Mouse (Mus musculus): ENCODE data around the gene Tchp.

The Tchp gene

DNA sequence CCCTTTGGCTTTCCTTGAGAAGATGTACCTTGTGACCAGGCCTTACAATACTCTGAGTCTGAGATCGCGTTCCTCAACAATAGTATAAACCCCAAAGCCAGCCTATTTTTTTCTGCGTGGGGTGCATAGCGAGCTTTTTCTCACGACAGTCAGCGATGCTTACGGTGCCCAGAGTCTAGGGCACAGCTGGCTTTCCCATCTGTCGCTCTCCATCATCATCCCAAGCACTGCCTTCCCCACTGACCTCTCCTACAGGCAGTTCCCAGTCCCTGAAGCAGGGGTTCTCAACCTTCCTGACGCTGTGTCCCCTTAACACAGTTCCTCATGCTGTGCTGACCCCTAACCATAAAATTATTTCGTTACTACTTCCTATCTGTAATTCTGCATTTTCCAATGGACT is 35.0 kb downstream of the Tchp start:
- no peak for DNase-seq

DNA sequence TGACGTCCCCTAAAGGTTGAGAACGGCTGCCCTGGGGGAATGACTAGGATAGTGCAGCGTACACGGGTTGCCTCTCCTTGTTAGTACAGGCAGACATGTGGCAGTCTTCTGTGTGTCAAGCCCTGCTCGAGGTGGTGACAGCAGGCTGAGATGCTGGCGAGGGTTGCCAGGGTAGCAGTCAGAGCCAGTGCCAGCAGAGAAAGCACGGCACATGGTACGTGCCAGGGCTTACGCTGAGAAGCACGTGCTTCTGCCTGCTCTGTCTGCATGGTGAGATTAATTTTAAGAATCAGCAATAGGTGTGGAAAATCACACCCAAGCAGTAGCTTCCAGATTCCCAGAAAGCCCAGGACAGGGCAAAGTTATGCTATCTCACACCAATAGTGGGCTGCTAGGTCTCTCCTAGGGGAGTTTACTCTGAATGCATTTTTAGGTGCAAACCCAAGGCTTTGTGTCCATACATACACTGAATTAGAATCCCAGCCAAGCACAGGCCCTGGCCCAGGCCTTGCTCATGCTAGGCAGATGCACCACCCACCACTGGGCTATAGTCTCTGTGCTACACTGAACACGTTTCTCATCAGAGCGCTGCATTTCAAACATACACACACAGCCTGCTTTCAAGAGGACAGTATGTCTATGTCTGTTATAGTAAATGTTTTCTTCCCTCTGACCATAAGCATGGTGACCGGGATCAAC is 35.6 kb downstream of the Tchp start:
- peak; percentile 98 for DNase-seq

DNA sequence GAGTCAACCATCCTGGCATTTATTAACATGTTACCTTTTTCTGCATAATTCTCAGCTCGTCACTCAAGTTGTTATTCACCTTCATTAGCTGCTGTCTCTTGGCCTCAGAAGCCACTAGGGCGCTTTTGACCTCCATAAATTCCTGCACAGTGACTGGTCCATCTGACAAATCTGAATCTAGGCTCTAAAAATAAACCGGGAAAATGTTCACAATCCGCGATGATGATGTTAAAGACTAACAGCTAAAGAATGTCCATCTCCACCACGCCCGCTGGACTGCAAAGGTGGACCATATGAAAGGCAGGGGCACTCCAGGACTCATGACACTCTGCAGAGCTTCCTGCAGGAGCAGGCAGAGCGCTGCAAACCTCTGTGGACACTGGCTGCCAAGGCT is 36.1 kb downstream of the Tchp start:
- no peak for DNase-seq

DNA sequence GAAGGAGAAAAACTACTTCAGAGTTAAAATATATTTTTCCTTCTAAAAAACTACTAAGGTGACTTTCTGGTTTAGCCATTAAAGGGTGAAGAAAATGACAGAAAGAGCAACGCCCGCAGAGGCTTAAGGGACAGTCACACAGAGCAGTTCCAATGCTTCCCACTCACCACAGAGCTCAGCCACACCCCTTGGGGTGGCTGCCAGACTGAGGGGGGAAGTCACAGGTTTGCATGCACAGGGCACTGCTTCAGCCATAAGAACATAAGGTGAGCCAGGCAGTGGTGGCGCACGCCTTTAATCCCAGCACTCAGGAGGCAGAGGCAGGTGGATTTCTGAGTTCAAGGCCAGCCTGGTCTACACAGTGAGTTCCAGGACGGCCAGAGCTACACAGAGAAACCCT is 38.0 kb downstream of the Tchp start:
- DNase-seq, result no peak

DNA sequence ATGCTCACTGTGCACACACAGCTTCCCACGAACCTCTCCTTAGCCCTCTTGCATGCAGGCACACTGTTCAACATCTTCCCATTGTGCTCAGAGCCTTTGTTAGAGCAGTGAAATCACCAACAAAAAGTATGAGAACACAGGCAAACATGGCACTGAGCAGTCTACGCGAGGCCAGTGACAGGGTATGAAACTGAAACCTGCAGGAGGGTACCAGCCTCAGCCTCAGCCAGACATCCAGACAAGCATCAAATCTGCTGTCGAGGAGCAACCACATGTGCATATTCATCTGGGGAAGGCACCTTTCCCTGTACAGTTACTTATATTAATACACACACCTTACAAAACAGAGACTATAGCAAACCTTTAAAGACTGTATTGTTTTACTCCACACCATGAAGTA is 39.3 kb downstream of the Tchp start:
- DNase-seq, result no peak

GRCm38 (mm10) chr5:114747521-114747920 is 40.0 kb downstream of the Tchp start:
- DNase-seq, result no peak

DNA sequence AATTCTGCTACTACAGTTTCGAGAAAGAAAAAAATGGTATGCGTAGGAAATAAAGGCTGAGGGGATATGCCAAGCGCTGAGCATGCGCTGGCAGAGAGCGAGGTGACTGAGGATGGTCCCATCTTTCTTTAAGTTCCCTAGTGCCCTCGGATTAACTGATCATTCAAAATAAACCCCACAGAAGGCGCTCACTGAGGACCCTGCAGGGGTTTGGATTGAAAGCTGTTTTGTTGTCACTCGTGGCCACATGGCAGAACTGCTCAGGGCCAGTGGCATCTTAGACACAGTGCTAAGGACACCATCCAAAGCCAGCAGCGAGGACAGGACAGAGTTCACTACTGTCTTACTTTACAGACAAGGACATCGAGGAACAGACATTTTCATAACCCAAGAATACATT is 42.8 kb downstream of the Tchp start:
- no peak for DNase-seq

DNA sequence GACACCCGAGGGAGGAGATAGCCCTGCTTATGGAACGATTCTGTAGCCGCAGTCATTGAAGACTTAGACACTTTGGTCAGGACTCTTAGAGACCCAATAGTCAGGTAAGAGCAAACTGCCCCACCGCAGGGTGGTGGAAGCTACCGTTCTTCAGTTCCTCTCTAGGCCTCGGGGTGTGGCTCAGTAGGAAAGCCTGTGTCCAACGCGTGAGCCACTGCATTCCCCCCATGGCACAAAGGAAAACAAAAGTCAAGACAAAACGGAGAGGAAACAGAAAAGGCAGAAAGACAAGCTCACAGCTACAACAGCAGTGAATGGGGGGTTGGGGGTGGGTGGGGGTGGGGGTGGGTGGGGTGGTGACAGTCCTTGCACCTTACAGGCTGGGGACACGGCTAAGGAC is 44.8 kb downstream of the Tchp start:
- no peak for DNase-seq

GRCm38 (mm10) chr5:114753384-114753783 is 45.8 kb downstream of the Tchp start:
- DNase-seq, result no peak

DNA sequence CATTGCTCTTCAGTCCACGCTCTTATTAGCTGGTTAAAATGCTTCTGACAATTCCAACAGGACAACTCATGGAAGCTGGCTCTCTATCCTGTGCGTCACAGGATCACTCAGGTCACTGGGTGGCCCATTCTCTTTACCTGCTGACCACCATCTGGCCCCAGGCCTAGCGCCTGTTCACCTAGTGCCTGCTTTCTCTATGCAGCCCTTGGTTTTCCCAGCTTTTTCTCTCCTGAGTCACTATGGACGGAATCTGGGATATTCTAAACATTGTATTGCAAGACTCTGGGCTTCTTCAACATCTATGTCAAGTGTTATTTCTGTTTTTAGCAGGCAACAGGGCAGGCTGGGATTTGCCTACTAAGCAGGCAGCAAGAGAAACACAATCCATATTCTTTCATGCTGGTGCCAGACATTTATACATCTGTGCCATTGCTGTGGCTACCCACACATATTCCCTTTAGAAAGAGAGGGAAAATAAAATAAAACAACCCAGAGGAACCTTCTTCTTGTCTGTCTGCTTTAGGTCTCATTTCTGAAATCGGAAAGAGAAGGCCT is 52.1 kb downstream of the Tchp start:
- DNase-seq, result no peak

- DNase-seq, result peak; percentile 96
Observed at GRCm38 (mm10) chr5:114761980-114762379, 54.4 kb downstream of the Tchp start.

- DNase-seq, result peak; percentile 86
Observed at GRCm38 (mm10) chr5:114764812-114765735, 57.5 kb downstream of the Tchp start.

DNA sequence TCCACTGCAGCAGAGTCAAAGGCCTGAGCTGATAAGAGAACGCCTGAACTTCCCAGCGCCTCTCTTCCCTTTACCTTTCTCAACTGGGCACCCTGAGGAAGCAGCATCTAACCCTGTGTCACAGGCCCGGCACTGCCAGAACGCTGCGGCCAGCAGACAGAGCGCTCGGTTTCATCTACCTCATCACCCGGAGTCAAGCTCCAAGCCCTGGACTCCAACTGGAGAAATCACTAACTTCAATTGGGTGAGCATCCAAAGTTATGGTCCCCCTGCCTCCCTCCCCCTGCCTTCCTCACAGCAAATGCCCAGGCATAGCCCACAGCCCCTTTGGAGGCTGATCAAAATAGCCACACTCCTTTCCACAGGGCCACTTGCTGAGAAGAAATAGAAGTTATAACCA is 59.1 kb downstream of the Tchp start:
- no peak for DNase-seq

GRCm38 (mm10) chr5:114767185-114767584 is 59.6 kb downstream of the Tchp start:
- DNase-seq, result no peak

GRCm38 (mm10) chr5:114769786-114770185 is 62.2 kb downstream of the Tchp start:
- no peak for DNase-seq

DNA sequence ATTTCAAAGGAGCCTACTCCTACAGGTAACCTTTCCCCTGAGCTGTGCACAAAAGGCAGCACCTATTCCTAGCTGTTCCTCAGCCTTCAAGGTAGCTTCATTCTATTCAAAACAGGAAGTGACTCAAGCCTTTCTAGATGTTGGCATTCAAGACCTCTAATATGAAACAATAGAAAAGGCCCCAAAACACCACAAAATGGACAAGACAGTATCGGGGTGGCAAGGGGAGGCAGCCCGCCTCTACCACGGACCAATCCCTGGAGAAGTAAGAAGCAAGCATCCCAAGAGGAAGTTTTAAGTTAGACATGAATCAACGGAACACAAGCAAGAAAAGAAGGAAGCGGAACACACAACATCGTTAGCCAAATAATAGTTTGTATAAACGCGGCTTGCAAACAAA is 64.2 kb downstream of the Tchp start:
- DNase-seq, result peak; percentile 84
